Mouse (Mus musculus): Measurements from ENCODE around the gene Ston1. TPM values are rescaled to one million over a fixed set of nuclear protein-coding genes. Genes with fewer than 3 reads are reported as not detected.

Gene Ston1
- polyA plus RNA-seq, 1 experiment from 2014 or later: 3.4 TPM

GRCm38 (mm10) chr17:88613172-88613571, 15.7 kb downstream of the Ston1 start:
- Histone ChIP-seq H3K4me2 (ENCODE audit: low read depth, low read length, severe bottlenecking) (no peak overlapping the region), H3K4me1 (replicated peaks; ENCODE audit: control insufficient read depth, insufficient read depth, low read length) (no peaks in the 10 kb centered on the region), H3K4me3 (ENCODE audit: low read depth, low read length) (no peak overlapping the region), H3K27ac (ENCODE audit: low read depth, low read length) (no peak overlapping the region), H3K36me3 (ENCODE audit: control insufficient read depth, insufficient read depth, low read length) (no peaks in the 10 kb centered on the region), H3K9ac (ENCODE audit: low read length) (no peak overlapping the region), H3K9me3 (ENCODE audit: control insufficient read depth, low read length) (no peaks in the 10 kb centered on the region), H3K27me3 (ENCODE audit: control insufficient read depth, insufficient read depth, low read length) (no peaks in the 10 kb centered on the region)
- ATAC-seq (replicated peaks; ENCODE audit: low FRiP score) (no peak), DNase-seq (ENCODE audit: low spot score) (no peak)
- WGBS: 58% methylated on average over 6 of the region's 6 CpGs

GRCm38 (mm10) chr17:88613721-88614120, 16.2 kb downstream of the Ston1 start:
- H3K4me2 ChIP-seq (ENCODE audit: low read depth, low read length, severe bottlenecking): no peak overlapping the region
- no peaks in the 10 kb centered on the region for H3K4me1 ChIP-seq (replicated peaks; ENCODE audit: control insufficient read depth, insufficient read depth, low read length)
- H3K9me3 ChIP-seq (ENCODE audit: control insufficient read depth, low read length): no peaks in the 10 kb centered on the region
- no peak overlapping the region for H3K27ac ChIP-seq (ENCODE audit: low read depth, low read length)
- ATAC-seq (replicated peaks; ENCODE audit: low FRiP score): no peak
- 95% methylated on average over 3 of the region's 3 CpGs for WGBS
- DNase-seq (ENCODE audit: low spot score): no peak
- H3K36me3 ChIP-seq (ENCODE audit: control insufficient read depth, insufficient read depth, low read length): no peaks in the 10 kb centered on the region
- no peaks in the 10 kb centered on the region for H3K27me3 ChIP-seq (ENCODE audit: control insufficient read depth, insufficient read depth, low read length)
- H3K9ac ChIP-seq (ENCODE audit: low read length): no peak overlapping the region
- no peak overlapping the region for H3K4me3 ChIP-seq (ENCODE audit: low read depth, low read length)

- Histone ChIP-seq H3K9ac (ENCODE audit: low read length) (no peak overlapping the region), H3K9me3 (ENCODE audit: control insufficient read depth, low read length) (no peaks in the 10 kb centered on the region), H3K27ac (ENCODE audit: low read depth, low read length) (no peak overlapping the region), H3K4me2 (ENCODE audit: low read depth, low read length, severe bottlenecking) (no peak overlapping the region), H3K27me3 (ENCODE audit: control insufficient read depth, insufficient read depth, low read length) (no peaks in the 10 kb centered on the region), H3K36me3 (ENCODE audit: control insufficient read depth, insufficient read depth, low read length) (no peaks in the 10 kb centered on the region), H3K4me3 (ENCODE audit: low read depth, low read length) (no peak overlapping the region), H3K4me1 (replicated peaks; ENCODE audit: control insufficient read depth, insufficient read depth, low read length) (no peaks in the 10 kb centered on the region)
- ATAC-seq (replicated peaks; ENCODE audit: low FRiP score) (no peak), DNase-seq (ENCODE audit: low spot score) (no peak)
- 79% methylated on average over 3 of the region's 3 CpGs for WGBS
Observed at GRCm38 (mm10) chr17:88614234-88614633, 16.8 kb downstream of the Ston1 start.

GRCm38 (mm10) chr17:88614733-88615132, 17.2 kb downstream of the Ston1 start:
- ATAC-seq (replicated peaks; ENCODE audit: low FRiP score): no peak
- H3K4me1 ChIP-seq (replicated peaks; ENCODE audit: control insufficient read depth, insufficient read depth, low read length): no peaks in the 10 kb centered on the region
- H3K9ac ChIP-seq (ENCODE audit: low read length): no peak overlapping the region
- 100% methylated on average over 1 of the region's 1 CpGs for WGBS
- H3K4me2 ChIP-seq (ENCODE audit: low read depth, low read length, severe bottlenecking): no peak overlapping the region
- no peaks in the 10 kb centered on the region for H3K27me3 ChIP-seq (ENCODE audit: control insufficient read depth, insufficient read depth, low read length)
- no peak overlapping the region for H3K4me3 ChIP-seq (ENCODE audit: low read depth, low read length)
- no peak overlapping the region for H3K27ac ChIP-seq (ENCODE audit: low read depth, low read length)
- H3K9me3 ChIP-seq (ENCODE audit: control insufficient read depth, low read length): no peaks in the 10 kb centered on the region
- no peaks in the 10 kb centered on the region for H3K36me3 ChIP-seq (ENCODE audit: control insufficient read depth, insufficient read depth, low read length)
- DNase-seq (ENCODE audit: low spot score): no peak

GRCm38 (mm10) chr17:88615492-88616155, 18.1 kb downstream of the Ston1 start:
- no peaks in the 10 kb centered on the region for H3K9me3 ChIP-seq (ENCODE audit: control insufficient read depth, low read length)
- WGBS: 94% methylated on average over 1 of the region's 1 CpGs
- no peak overlapping the region for H3K4me2 ChIP-seq (ENCODE audit: low read depth, low read length, severe bottlenecking)
- H3K4me3 ChIP-seq (ENCODE audit: low read depth, low read length): no peak overlapping the region
- H3K9ac ChIP-seq (ENCODE audit: low read length): no peak overlapping the region
- no peak overlapping the region for H3K27ac ChIP-seq (ENCODE audit: low read depth, low read length)
- DNase-seq (ENCODE audit: low spot score): no peak
- no peaks in the 10 kb centered on the region for H3K4me1 ChIP-seq (replicated peaks; ENCODE audit: control insufficient read depth, insufficient read depth, low read length)
- H3K36me3 ChIP-seq (ENCODE audit: control insufficient read depth, insufficient read depth, low read length): no peaks in the 10 kb centered on the region
- no peaks in the 10 kb centered on the region for H3K27me3 ChIP-seq (ENCODE audit: control insufficient read depth, insufficient read depth, low read length)
- no peak for ATAC-seq (replicated peaks; ENCODE audit: low FRiP score)

- Histone ChIP-seq H3K4me3 (ENCODE audit: low read depth, low read length) (no peak overlapping the region), H3K4me1 (replicated peaks; ENCODE audit: control insufficient read depth, insufficient read depth, low read length) (no peaks in the 10 kb centered on the region), H3K36me3 (ENCODE audit: control insufficient read depth, insufficient read depth, low read length) (no peaks in the 10 kb centered on the region), H3K27me3 (ENCODE audit: control insufficient read depth, insufficient read depth, low read length) (no peaks in the 10 kb centered on the region), H3K4me2 (ENCODE audit: low read depth, low read length, severe bottlenecking) (no peak overlapping the region), H3K27ac (ENCODE audit: low read depth, low read length) (no peak overlapping the region), H3K9ac (ENCODE audit: low read length) (no peak overlapping the region), H3K9me3 (ENCODE audit: control insufficient read depth, low read length) (no peaks in the 10 kb centered on the region)
- DNase-seq (ENCODE audit: low spot score) (no peak), ATAC-seq (replicated peaks; ENCODE audit: low FRiP score) (no peak)
- 89% methylated on average over 4 of the region's 4 CpGs for WGBS
Observed at GRCm38 (mm10) chr17:88620935-88621334, 23.5 kb downstream of the Ston1 start.

- Histone ChIP-seq H3K4me3 (ENCODE audit: low read depth, low read length) (no peak overlapping the region), H3K4me1 (replicated peaks; ENCODE audit: control insufficient read depth, insufficient read depth, low read length) (0 out of 2 replicates have a peak, but pooled peaks cover under 1% of the 10 kb centered on the region), H3K9ac (ENCODE audit: low read length) (no peak overlapping the region), H3K27me3 (ENCODE audit: control insufficient read depth, insufficient read depth, low read length) (no peaks in the 10 kb centered on the region), H3K27ac (ENCODE audit: low read depth, low read length) (no peak overlapping the region), H3K4me2 (ENCODE audit: low read depth, low read length, severe bottlenecking) (no peak overlapping the region), H3K36me3 (ENCODE audit: control insufficient read depth, insufficient read depth, low read length) (no peaks in the 10 kb centered on the region), H3K9me3 (ENCODE audit: control insufficient read depth, low read length) (no peaks in the 10 kb centered on the region)
- no peak for ATAC-seq (replicated peaks; ENCODE audit: low FRiP score)
- WGBS: 93% methylated on average over 3 of the region's 3 CpGs
- DNase-seq (ENCODE audit: low spot score): no peak
Observed at GRCm38 (mm10) chr17:88621374-88621773, 23.9 kb downstream of the Ston1 start.

GRCm38 (mm10) chr17:88622711-88623110, 25.2 kb downstream of the Ston1 start:
- Histone ChIP-seq H3K9me3 (ENCODE audit: control insufficient read depth, low read length) (no peaks in the 10 kb centered on the region), H3K36me3 (ENCODE audit: control insufficient read depth, insufficient read depth, low read length) (no peaks in the 10 kb centered on the region), H3K4me1 (replicated peaks; ENCODE audit: control insufficient read depth, insufficient read depth, low read length) (0 out of 2 replicates have a peak, but pooled peaks cover 3% of the 10 kb centered on the region), H3K4me3 (ENCODE audit: low read depth, low read length) (no peak overlapping the region), H3K27ac (ENCODE audit: low read depth, low read length) (no peak overlapping the region), H3K9ac (ENCODE audit: low read length) (no peak overlapping the region), H3K27me3 (ENCODE audit: control insufficient read depth, insufficient read depth, low read length) (no peaks in the 10 kb centered on the region), H3K4me2 (ENCODE audit: low read depth, low read length, severe bottlenecking) (no peak overlapping the region)
- 92% methylated on average over 1 of the region's 1 CpGs for WGBS
- DNase-seq (ENCODE audit: low spot score) (no peak), ATAC-seq (replicated peaks; ENCODE audit: low FRiP score) (no peak)

GRCm38 (mm10) chr17:88624386-88624785, 26.9 kb downstream of the Ston1 start:
- H3K27ac ChIP-seq (ENCODE audit: low read depth, low read length): no peak overlapping the region
- ATAC-seq (replicated peaks; ENCODE audit: low FRiP score) (no peak), DNase-seq (ENCODE audit: low spot score) (no peak)
- no peaks in the 10 kb centered on the region for H3K27me3 ChIP-seq (ENCODE audit: control insufficient read depth, insufficient read depth, low read length)
- H3K9me3 ChIP-seq (ENCODE audit: control insufficient read depth, low read length): no peaks in the 10 kb centered on the region
- H3K36me3 ChIP-seq (ENCODE audit: control insufficient read depth, insufficient read depth, low read length): no peaks in the 10 kb centered on the region
- peaks cover 3% of the 10 kb centered on the region; the same call in 1 of the 2 replicates for H3K4me1 ChIP-seq (replicated peaks; ENCODE audit: control insufficient read depth, insufficient read depth, low read length)
- WGBS: 94% methylated on average over 4 of the region's 4 CpGs
- no peak overlapping the region for H3K4me2 ChIP-seq (ENCODE audit: low read depth, low read length, severe bottlenecking)
- no peak overlapping the region for H3K9ac ChIP-seq (ENCODE audit: low read length)
- H3K4me3 ChIP-seq (ENCODE audit: low read depth, low read length): no peak overlapping the region
